Mouse (Mus musculus) adipose tissue, adult 10 weeks (tissue): ENCODE results near the gene Cd28. TPM values are rescaled to one million over a fixed set of nuclear protein-coding genes. Genes with fewer than 3 reads are reported as not detected.

Experiments used
- polyA plus RNA-seq: library from polyadenylated mRNA; stranded (reverse); fragments of 350-450 nt; fragmentation: Illumina TruSeq; extraction: RNeasy Lipid Tissue Mini Kit (QIAGEN cat#74804); gene quantifications from one replicate; pipeline ENCODE4 v1.2.3, GENCODE M21; 2014; ENCODE audit warnings: low read depth, low replicate concordance

The Cd28 gene
- 0.68 TPM for polyA plus RNA-seq

GRCm38 (mm10) chr1:60716567-60716966 is at the start of gene Cd28:
TSS of gene Cd28 (plus strand) at chr1:60716800.

Other genes with a start within 250 kb of the Cd28 start
- gene Raph1, start 149.7 kb upstream of the Cd28 start, polyA plus RNA-seq: 14.5 TPM
- not detected for gene Ctla4, start 170.2 kb downstream of the Cd28 start, polyA plus RNA-seq